Mouse (Mus musculus): Measurements from ENCODE around the gene Sub1. TPM values are rescaled to one million over a fixed set of nuclear protein-coding genes. Genes with fewer than 3 reads are reported as not detected.

The Sub1 gene
- polyA plus RNA-seq, 1 experiment from 2014 or later: 494 TPM

DNA sequence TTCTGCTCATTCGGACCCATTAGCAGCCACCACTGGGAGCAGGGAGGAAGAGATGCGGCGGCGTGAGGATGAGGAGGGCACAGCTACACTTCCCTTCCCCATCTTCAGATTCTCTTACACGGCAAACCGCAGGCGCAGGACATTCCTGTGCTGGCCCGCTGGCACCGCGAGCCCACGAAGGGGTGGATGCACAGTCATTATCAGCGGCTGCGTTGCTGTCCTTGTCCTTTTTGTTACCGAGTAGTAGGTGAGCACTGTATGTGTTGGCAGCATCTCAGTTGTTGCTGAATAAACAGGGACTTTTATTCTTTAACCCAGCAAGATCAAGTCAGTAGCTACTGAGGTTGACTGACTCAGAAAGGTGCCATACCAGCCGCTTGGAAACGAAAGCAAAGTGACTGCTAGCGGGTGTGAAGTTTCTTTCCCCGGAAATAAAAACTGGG is 13.8 kb upstream of the Sub1 start:
- Histone ChIP-seq H3K36me3 (no peaks in the 10 kb centered on the region), H3K27me3 (no peaks in the 10 kb centered on the region), H3K9me3 (replicated peaks) (no peaks in the 10 kb centered on the region), H3K4me2 (peak overlapping the region; percentile 79), H3K4me1 (replicated peaks) (0 out of 2 replicates have a peak, but pooled peaks cover 5% of the 10 kb centered on the region), H3K9ac (0 out of 2 replicates have a peak overlapping the region, but pooled peaks have one; percentile 4), H3K27ac (no peak overlapping the region), H3K4me3 (peak overlapping the region; percentile 53)
- ATAC-seq (replicated peaks; ENCODE audit: insufficient number of reproducible peaks, insufficient read depth, low FRiP score, low read depth): 0 out of 2 replicates have a peak, but pooled peaks have one; percentile 35
- WGBS: 17% methylated on average over 18 of the region's 18 CpGs

DNA sequence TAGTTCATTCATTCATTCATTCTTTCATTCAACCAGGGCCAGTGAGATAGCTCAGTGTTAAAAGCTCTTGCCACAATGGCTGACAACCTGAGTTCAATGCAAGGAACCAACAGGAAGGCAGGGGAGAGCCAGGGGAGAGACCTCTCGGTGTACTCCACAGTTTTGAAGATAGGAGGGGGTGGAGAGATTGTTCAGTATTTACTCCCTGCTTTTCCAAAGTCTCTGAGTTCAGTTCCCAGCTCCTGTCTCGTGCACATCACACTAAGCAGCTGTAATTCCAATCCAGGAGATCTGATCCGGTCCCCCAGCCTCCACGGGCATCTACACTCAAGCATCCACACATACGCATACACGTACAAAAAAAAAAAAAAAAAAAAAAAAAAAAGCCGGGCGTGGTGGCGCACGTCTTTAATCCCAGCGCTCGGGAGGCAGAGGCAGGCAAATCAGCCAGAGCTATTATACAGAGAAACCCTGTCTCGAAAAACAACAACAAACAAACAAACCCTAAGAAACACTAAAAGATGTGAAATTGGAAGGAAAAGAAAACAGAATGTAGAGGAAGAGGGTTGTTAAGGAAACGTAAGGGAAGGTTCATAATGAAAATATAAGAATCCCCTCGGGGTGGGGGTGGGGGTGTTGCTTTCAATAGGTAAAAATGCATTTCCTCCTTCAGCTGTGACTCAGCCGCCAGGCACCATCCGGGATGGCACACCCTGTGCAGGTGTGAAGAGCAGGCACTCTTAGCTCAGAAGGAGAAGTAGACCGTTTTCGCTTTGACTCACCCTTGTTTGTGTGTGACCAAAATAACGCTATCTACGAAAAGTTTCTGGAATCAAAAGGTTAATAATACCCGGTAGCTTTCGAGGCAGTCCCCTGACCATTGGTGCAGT is 13.2 kb upstream of the Sub1 start:
- Histone ChIP-seq H3K4me2 (peak overlapping the region; percentile 79), H3K27ac (no peak overlapping the region), H3K27me3 (no peaks in the 10 kb centered on the region), H3K4me1 (replicated peaks) (0 out of 2 replicates have a peak, but pooled peaks cover 5% of the 10 kb centered on the region), H3K4me3 (peak overlapping the region; percentile 53), H3K36me3 (no peaks in the 10 kb centered on the region), H3K9me3 (replicated peaks) (no peaks in the 10 kb centered on the region), H3K9ac (0 out of 2 replicates have a peak overlapping the region, but pooled peaks have one; percentile 4)
- WGBS: 43% methylated on average over 23 of the region's 23 CpGs
- no peak for ATAC-seq (replicated peaks; ENCODE audit: insufficient number of reproducible peaks, insufficient read depth, low FRiP score, low read depth)

DNA sequence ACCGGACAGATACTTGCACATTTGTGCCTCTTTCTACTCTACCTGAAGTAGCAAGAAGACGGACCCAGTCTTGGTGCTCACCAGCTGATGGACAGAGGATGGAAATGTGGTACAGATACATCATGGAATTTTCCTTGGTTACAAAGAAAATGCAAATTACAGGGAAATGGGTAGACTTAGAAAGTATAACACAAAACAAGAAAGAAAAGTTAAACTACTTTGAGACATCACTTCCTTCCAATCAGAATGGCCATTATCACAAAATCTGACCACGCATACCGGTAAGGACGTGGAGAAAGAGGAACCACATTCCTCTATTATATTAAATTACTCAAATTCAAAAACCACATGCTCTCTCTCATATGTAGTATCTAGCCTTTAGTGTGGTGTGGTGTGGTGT is 12.1 kb upstream of the Sub1 start:
- ATAC-seq (replicated peaks; ENCODE audit: insufficient number of reproducible peaks, insufficient read depth, low FRiP score, low read depth): no peak
- H3K9me3 ChIP-seq (replicated peaks): no peaks in the 10 kb centered on the region
- no peak overlapping the region for H3K9ac ChIP-seq
- WGBS: 81% methylated on average over 5 of the region's 5 CpGs
- H3K4me1 ChIP-seq (replicated peaks): 0 out of 2 replicates have a peak, but pooled peaks cover 5% of the 10 kb centered on the region
- H3K4me3 ChIP-seq: no peak overlapping the region
- no peaks in the 10 kb centered on the region for H3K36me3 ChIP-seq
- no peak overlapping the region for H3K27ac ChIP-seq
- H3K27me3 ChIP-seq: no peaks in the 10 kb centered on the region
- H3K4me2 ChIP-seq: no peak overlapping the region

DNA sequence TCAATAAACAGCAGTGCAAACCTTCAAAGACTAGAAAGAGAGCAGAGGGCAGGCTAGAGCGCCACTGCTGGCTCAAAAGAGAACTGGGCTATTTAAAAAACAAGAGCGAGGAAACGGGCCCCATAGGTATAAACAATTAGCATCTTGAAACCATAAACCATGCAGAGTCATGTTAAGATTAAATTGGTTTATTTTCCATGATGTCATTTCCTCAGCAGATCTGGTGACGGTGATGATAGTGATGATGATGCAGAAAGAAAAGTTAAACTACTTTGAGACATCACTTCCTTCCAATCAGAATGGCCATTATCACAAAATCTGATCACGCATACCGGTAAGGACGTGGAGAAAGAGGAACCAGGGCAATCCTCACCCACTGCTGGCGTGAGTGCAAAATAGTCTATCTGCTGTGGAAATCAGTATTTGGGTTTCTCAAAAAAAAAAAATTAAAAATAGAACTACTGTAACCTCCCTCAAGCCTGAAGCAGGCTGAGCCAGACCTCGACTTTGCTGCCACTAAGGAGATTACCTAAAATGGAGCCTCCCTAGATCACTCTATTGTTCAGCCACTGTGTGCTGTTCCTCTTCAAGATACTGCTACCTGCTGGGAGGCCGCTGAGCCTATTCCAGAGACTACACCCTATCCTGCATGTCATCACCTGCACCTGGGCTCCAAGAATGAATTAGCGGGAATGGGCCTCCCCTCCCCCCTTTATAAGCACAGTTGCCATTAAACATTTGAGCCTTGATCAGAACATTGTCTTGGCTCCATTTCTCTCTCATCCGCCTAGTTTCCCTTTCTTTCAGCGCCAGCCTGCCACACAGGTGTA is 11.4 kb upstream of the Sub1 start:
- Histone ChIP-seq H3K4me2 (no peak overlapping the region), H3K4me1 (replicated peaks) (peaks cover 5% of the 10 kb centered on the region; the same call in 1 of the 2 replicates), H3K4me3 (no peak overlapping the region), H3K9me3 (replicated peaks) (no peaks in the 10 kb centered on the region), H3K9ac (no peak overlapping the region), H3K27me3 (no peaks in the 10 kb centered on the region), H3K27ac (no peak overlapping the region), H3K36me3 (no peaks in the 10 kb centered on the region)
- no peak for ATAC-seq (replicated peaks; ENCODE audit: insufficient number of reproducible peaks, insufficient read depth, low FRiP score, low read depth)
- 51% methylated on average over 13 of the region's 13 CpGs for WGBS

DNA sequence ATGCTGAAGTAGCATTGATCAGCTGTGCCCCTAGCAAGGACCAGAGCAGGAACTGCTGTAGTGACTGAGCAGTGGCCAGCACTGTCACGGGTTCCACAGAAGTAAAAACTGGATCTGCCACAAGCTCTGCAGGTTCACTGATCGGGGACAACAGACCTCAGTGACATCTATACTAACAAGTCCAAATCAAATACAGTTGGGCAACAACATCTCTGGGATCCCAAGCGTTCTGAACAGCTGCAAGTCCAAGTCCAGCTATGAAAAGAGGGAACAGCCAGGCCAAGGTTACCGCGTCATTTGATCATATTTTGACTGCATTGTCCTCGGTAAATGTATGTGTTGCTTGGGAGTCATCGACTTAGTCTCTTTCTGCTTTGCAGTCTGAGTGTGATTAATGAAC is 10.6 kb upstream of the Sub1 start:
- Histone ChIP-seq H3K4me2 (no peak overlapping the region), H3K9ac (no peak overlapping the region), H3K36me3 (no peaks in the 10 kb centered on the region), H3K9me3 (replicated peaks) (no peaks in the 10 kb centered on the region), H3K4me1 (replicated peaks) (peaks cover 8% of the 10 kb centered on the region; the same call in 1 of the 2 replicates), H3K27ac (no peak overlapping the region), H3K4me3 (no peak overlapping the region), H3K27me3 (no peaks in the 10 kb centered on the region)
- no peak for ATAC-seq (replicated peaks; ENCODE audit: insufficient number of reproducible peaks, insufficient read depth, low FRiP score, low read depth)
- 77% methylated on average over 7 of the region's 7 CpGs for WGBS

DNA sequence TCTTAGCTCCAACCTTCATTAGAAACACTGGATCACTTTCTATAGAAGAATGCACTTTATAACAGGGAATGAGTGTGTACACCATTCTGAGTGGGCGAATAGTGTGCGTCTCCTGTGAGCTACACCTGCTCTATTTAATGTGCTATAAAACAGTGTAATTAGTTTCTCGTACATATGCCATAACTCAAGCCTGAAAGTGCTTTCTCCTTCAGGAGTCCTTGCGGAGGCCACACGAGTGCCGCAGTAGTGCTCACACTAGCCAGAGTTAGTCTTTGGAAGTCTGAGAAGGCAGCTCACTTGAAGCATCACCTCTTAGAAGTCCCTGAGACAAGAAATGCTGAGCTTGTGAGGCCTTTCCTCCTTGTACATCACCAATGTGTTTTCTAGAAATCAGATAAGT is 9.4 kb upstream of the Sub1 start:
- Histone ChIP-seq H3K9me3 (replicated peaks) (no peaks in the 10 kb centered on the region), H3K9ac (no peak overlapping the region), H3K4me3 (no peak overlapping the region), H3K4me2 (no peak overlapping the region), H3K27me3 (no peaks in the 10 kb centered on the region), H3K36me3 (no peaks in the 10 kb centered on the region), H3K27ac (no peak overlapping the region), H3K4me1 (replicated peaks) (peaks cover 8% of the 10 kb centered on the region; the same call in 1 of the 2 replicates)
- ATAC-seq (replicated peaks; ENCODE audit: insufficient number of reproducible peaks, insufficient read depth, low FRiP score, low read depth): no peak
- WGBS: 92% methylated on average over 6 of the region's 6 CpGs

DNA sequence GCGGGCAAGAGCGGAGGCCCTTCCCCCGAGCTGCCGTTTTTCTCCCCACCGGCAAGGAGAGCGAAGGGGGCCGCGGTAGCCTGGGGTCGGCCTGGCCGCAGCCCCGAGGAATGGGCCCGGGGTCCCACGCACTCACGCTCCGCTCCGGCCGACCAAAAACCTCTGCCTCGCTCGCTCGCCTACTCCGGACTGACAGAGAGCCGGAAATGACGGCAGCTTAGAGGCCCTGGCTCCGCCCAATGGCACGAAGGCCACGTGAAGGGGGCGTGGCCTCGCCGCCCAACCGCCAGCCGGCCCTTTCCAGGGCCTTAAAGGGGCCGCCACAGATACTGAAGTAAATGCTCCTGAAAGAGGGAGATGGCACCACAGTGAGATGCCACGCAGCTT is 975 bp downstream of the Sub1 start:
- Histone ChIP-seq H3K27ac (peak overlapping the region; percentile 92), H3K9ac (peak overlapping the region; percentile 99), H3K27me3 (no peaks in the 10 kb centered on the region), H3K4me2 (peak overlapping the region; percentile 72), H3K9me3 (replicated peaks) (no peaks in the 10 kb centered on the region), H3K36me3 (peaks cover 11% of the 10 kb centered on the region), H3K4me3 (peak overlapping the region; percentile 97), H3K4me1 (replicated peaks) (peaks cover 22% of the 10 kb centered on the region)
- peak; percentile 96 for ATAC-seq (replicated peaks; ENCODE audit: insufficient number of reproducible peaks, insufficient read depth, low FRiP score, low read depth)
- WGBS: under 1% methylated on average over 33 of the region's 33 CpGs

- Histone ChIP-seq H3K9me3 (replicated peaks) (no peaks in the 10 kb centered on the region), H3K4me1 (replicated peaks) (peaks cover 22% of the 10 kb centered on the region), H3K27ac (peak overlapping the region; percentile 92), H3K4me3 (peak overlapping the region; percentile 97), H3K4me2 (peak overlapping the region; percentile 72), H3K36me3 (peaks cover 18% of the 10 kb centered on the region), H3K9ac (peak overlapping the region; percentile 99), H3K27me3 (no peaks in the 10 kb centered on the region)
- WGBS: under 1% methylated on average over 63 of the region's 71 CpGs
- ATAC-seq (replicated peaks; ENCODE audit: insufficient number of reproducible peaks, insufficient read depth, low FRiP score, low read depth): peak; percentile 85
Observed at GRCm38 (mm10) chr15:11994921-11995814, 1.6 kb downstream of the Sub1 start.

DNA sequence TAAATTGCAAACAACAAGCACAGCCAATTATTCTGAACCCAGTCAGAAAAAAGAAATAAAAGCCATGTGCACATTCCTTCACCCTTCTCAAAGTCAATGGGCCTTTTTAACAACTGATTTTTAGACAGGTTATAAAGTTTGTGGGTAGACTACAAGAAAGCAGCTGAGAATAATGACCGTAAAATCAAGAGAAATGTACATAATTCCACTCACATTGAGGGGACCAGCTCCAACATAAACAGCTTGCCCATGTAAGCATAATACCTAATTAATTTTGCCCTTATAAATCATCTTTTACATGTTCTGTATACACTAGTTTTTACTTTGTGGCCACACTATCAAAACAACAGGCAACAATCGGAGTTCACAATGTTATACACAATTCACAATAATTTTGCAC is 2.8 kb downstream of the Sub1 start:
- Histone ChIP-seq H3K9ac (0 out of 2 replicates have a peak overlapping the region, but pooled peaks have one; percentile 99), H3K9me3 (replicated peaks) (no peaks in the 10 kb centered on the region), H3K4me2 (peak overlapping the region; percentile 72), H3K27me3 (no peaks in the 10 kb centered on the region), H3K27ac (no peak overlapping the region), H3K4me1 (replicated peaks) (peaks cover 22% of the 10 kb centered on the region), H3K4me3 (peak overlapping the region; percentile 97), H3K36me3 (peaks cover 29% of the 10 kb centered on the region)
- no peak for ATAC-seq (replicated peaks; ENCODE audit: insufficient number of reproducible peaks, insufficient read depth, low FRiP score, low read depth)
- WGBS: 71% methylated on average over 2 of the region's 2 CpGs

- 74% methylated on average over 3 of the region's 3 CpGs for WGBS
- Histone ChIP-seq H3K27me3 (no peaks in the 10 kb centered on the region), H3K4me1 (replicated peaks) (peaks cover 22% of the 10 kb centered on the region), H3K27ac (no peak overlapping the region), H3K36me3 (peaks cover 52% of the 10 kb centered on the region), H3K4me2 (no peak overlapping the region), H3K4me3 (no peak overlapping the region), H3K9me3 (replicated peaks) (no peaks in the 10 kb centered on the region), H3K9ac (no peak overlapping the region)
- no peak for ATAC-seq (replicated peaks; ENCODE audit: insufficient number of reproducible peaks, insufficient read depth, low FRiP score, low read depth)
Observed at GRCm38 (mm10) chr15:11991552-11992113, 5.2 kb downstream of the Sub1 start.
